23 mouse cellular contexts compared by ENCODE assay signal in genomic region chr9:65074251-65074650, GRCm38 (mm10). TPM values are rescaled to one million over a fixed set of nuclear protein-coding genes. Genes with fewer than 3 reads are reported as not detected.
DNase-seq lines count a peak whose midpoint lies in the region; ATAC-seq and TF ChIP-seq lines count a peak whose summit lies in the region.
"Had no signal": no experiment of that assay in that cellular context is flagged by ENCODE, and none has a peak within 500 bp of the region (broad histone marks: within the 10 kb centered on the region; RNA-seq: fewer than 3 reads in every experiment).

No protein-coding gene starts in this region.

- H3K79me2 ChIP-seq in CH12.LX (replicated peaks; ENCODE audit: control insufficient read depth, extremely low read depth, insufficient read depth, poor library complexity, severe bottlenecking) = no peaks in the 10 kb centered on the region

- no peak for ATAC-seq in liver, embryonic 15.5 days (ENCODE audit: insufficient read depth)
- ATAC-seq in liver, embryonic 12.5 days = no peak
- no peak for ATAC-seq in forebrain, embryonic 12.5 days (ENCODE audit: low FRiP score)
- ATAC-seq: activated CD4-positive, CD25-positive, alpha-beta regulatory T cell, adult 4 months; forebrain, postnatal 0 days; hindbrain, embryonic 16.5 days; intestine, embryonic 15.5 days had no signal

- peak; percentile 25 for DNase-seq in CH12.LX (ENCODE audit: extremely low read depth)
- DNase-seq in splenic B cell, adult 2 months (ENCODE audit: low read depth, low spot score) = peak; percentile 30
- peak; percentile 37 for DNase-seq in thymus, postnatal 25 days
- DNase-seq in right cerebral cortex, postnatal 14 days = no peak
- DNase-seq in gastrocnemius, adult 8-10 months (ENCODE audit: low spot score in 2 of 2) = no peak
- DNase-seq: adrenal gland, adult 8-10 months; cerebellum, adult 8-10 months; forebrain, postnatal 0 days; kidney, postnatal 25 days had no signal

- H3K9me3 ChIP-seq in liver, embryonic 15.5 days (replicated peaks) = no peaks in the 10 kb centered on the region
- H3K9me3 ChIP-seq in liver, embryonic 12.5 days (replicated peaks) = no peaks in the 10 kb centered on the region
- no peaks in the 10 kb centered on the region for H3K9me3 ChIP-seq in CH12.LX (replicated peaks; ENCODE audit: low read length)
- no peaks in the 10 kb centered on the region for H3K9me3 ChIP-seq in forebrain, embryonic 12.5 days
- H3K9me3 ChIP-seq: embryonic facial prominence, embryonic 15.5 days; hindbrain, embryonic 10.5 days; intestine, embryonic 15.5 days; limb, embryonic 10.5 days; stomach, embryonic 15.5 days had no signal

- no peak for TF ChIP-seq RAD21 in CH12.LX (IDR thresholded peaks at IDR 0.05; ENCODE audit: low read depth, low read length)

- WGBS in liver, embryonic 15.5 days (ENCODE audit: insufficient replicate concordance) = 69% methylated on average over 15 of the region's 15 CpGs
- 73% methylated on average over 15 of the region's 15 CpGs for WGBS in liver, embryonic 12.5 days (ENCODE audit: insufficient replicate concordance)
- WGBS in forebrain, embryonic 12.5 days = 90% methylated on average over 15 of the region's 15 CpGs

- H3K27ac ChIP-seq in liver, embryonic 15.5 days (replicated peaks) = 0 out of 2 replicates have a peak overlapping the region, but pooled peaks have one; percentile 51
- H3K27ac ChIP-seq in liver, embryonic 12.5 days = no peak overlapping the region
- H3K27ac ChIP-seq in CH12.LX (ENCODE audit: insufficient read depth, low read depth) = peak overlapping the region; percentile 31; the same call in 1 of the 2 replicates
- no peak overlapping the region for H3K27ac ChIP-seq in forebrain, embryonic 12.5 days
- H3K27ac ChIP-seq: embryonic facial prominence, embryonic 15.5 days; hindbrain, embryonic 10.5 days; intestine, embryonic 15.5 days; layer of hippocampus, adult 2 months; limb, embryonic 10.5 days; stomach, embryonic 15.5 days had no signal

- no peaks in the 10 kb centered on the region for H3K27me3 ChIP-seq in liver, embryonic 15.5 days
- no peaks in the 10 kb centered on the region for H3K27me3 ChIP-seq in liver, embryonic 12.5 days (replicated peaks)
- H3K27me3 ChIP-seq in CH12.LX (replicated peaks) = no peaks in the 10 kb centered on the region
- no peaks in the 10 kb centered on the region for H3K27me3 ChIP-seq in splenic B cell, adult 2 months (ENCODE audit: control insufficient read depth, insufficient read depth, low read length, poor library complexity, severe bottlenecking)
- H3K27me3 ChIP-seq in forebrain, embryonic 12.5 days = no peaks in the 10 kb centered on the region
- H3K27me3 ChIP-seq: embryonic facial prominence, embryonic 15.5 days; intestine, embryonic 15.5 days; stomach, embryonic 15.5 days had no signal

- dilution Hi-C loops in CH12.LX (cut with MboI; ENCODE audit: extremely low pct_ligation_motif_present, extremely low pct_unique_long_range_greater_than_20kb, low sequenced_read_pairs) = no loop called here

- in situ Hi-C loops in CH12.LX (cut with MboI; ENCODE audit: low pct_ligation_motif_present, low pct_unique_long_range_greater_than_20kb, low sequenced_read_pairs) = no loop called here

- H3K4me2 ChIP-seq in liver, embryonic 15.5 days = no peak overlapping the region
- no peak overlapping the region for H3K4me2 ChIP-seq in liver, embryonic 12.5 days
- H3K4me2 ChIP-seq in CH12.LX (ENCODE audit: insufficient read depth, low read depth, poor library complexity, severe bottlenecking) = no peak overlapping the region
- no peak overlapping the region for H3K4me2 ChIP-seq in forebrain, embryonic 12.5 days
- H3K4me2 ChIP-seq: embryonic facial prominence, embryonic 15.5 days; heart, embryonic 11.5 days; intestine, embryonic 15.5 days; midbrain, embryonic 11.5 days; stomach, embryonic 15.5 days had no signal

- no peak for TF ChIP-seq POLR2A in CH12.LX (IDR thresholded peaks at IDR 0.05; ENCODE audit: low read depth, low read length)

- no peak overlapping the region for H3K9ac ChIP-seq in liver, embryonic 15.5 days
- no peak overlapping the region for H3K9ac ChIP-seq in liver, embryonic 12.5 days
- no peak overlapping the region for H3K9ac ChIP-seq in CH12.LX (ENCODE audit: insufficient read depth, low read depth)
- H3K9ac ChIP-seq in forebrain, embryonic 12.5 days = no peak overlapping the region
- H3K9ac ChIP-seq: embryonic facial prominence, embryonic 15.5 days; forebrain, postnatal 0 days; intestine, embryonic 15.5 days; stomach, embryonic 15.5 days had no signal

- no peak for TF ChIP-seq EP300 in CH12.LX (IDR thresholded peaks at IDR 0.05; ENCODE audit: low read length)

- no peak for TF ChIP-seq CTCF in CH12.LX (conservative IDR thresholded peaks at IDR 0.05 in 1 of 2, IDR thresholded peaks at IDR 0.05 in 1 of 2; ENCODE audit: low read depth in 2 of 2, low read length in 2 of 2)

- H3K4me3 ChIP-seq in liver, embryonic 15.5 days (replicated peaks) = no peak overlapping the region
- H3K4me3 ChIP-seq in liver, embryonic 12.5 days = no peak overlapping the region
- H3K4me3 ChIP-seq in CH12.LX (replicated peaks in 1 of 3; ENCODE audit: low read depth in 2 of 3, low read length in 2 of 3, poor library complexity in 1 of 3) = no peak overlapping the region
- no peak overlapping the region for H3K4me3 ChIP-seq in forebrain, embryonic 12.5 days (replicated peaks)
- H3K4me3 ChIP-seq: embryonic facial prominence, embryonic 15.5 days; hindbrain, embryonic 10.5 days; intestine, embryonic 15.5 days; layer of hippocampus, adult 2 months; limb, embryonic 10.5 days; stomach, embryonic 15.5 days had no signal

- peaks cover 92% of the 10 kb centered on the region for H3K36me3 ChIP-seq in liver, embryonic 15.5 days (replicated peaks)
- peaks cover 99% of the 10 kb centered on the region for H3K36me3 ChIP-seq in liver, embryonic 12.5 days
- H3K36me3 ChIP-seq in CH12.LX (replicated peaks in 1 of 2; ENCODE audit: control insufficient read depth in 1 of 2, insufficient read depth in 1 of 2, low read length in 1 of 2) = peaks cover 42 to 67% of the 10 kb centered on the region in 2 experiments
- H3K36me3 ChIP-seq in splenic B cell, adult 2 months (ENCODE audit: control insufficient read depth, insufficient read depth, low read length, poor library complexity, severe bottlenecking) = peaks cover 3% of the 10 kb centered on the region
- H3K36me3 ChIP-seq in forebrain, embryonic 12.5 days (replicated peaks) = peaks cover 65% of the 10 kb centered on the region

- H3K4me1 ChIP-seq in liver, embryonic 15.5 days (replicated peaks) = peaks cover 41% of the 10 kb centered on the region
- H3K4me1 ChIP-seq in liver, embryonic 12.5 days = peaks cover 45% of the 10 kb centered on the region
- H3K4me1 ChIP-seq in CH12.LX (ENCODE audit: control insufficient read depth in 1 of 2, insufficient read depth in 2 of 2) = peaks cover 7 to 56% of the 10 kb centered on the region in 2 experiments; a peak in 3 of 4 replicates
- no peaks in the 10 kb centered on the region for H3K4me1 ChIP-seq in forebrain, embryonic 12.5 days
- H3K4me1 ChIP-seq: embryonic facial prominence, embryonic 15.5 days; hindbrain, embryonic 10.5 days; intestine, embryonic 15.5 days; limb, embryonic 10.5 days; stomach, embryonic 15.5 days had no signal

TF ChIP-seq in CH12.LX, 34 proteins besides CTCF, POLR2A, EP300 and RAD21:
- TF ChIP-seq BHLHE40 (IDR thresholded peaks at IDR 0.05; ENCODE audit: low read depth, low read length) (no peak), SMC3 (IDR thresholded peaks at IDR 0.05; ENCODE audit: low read depth, low read length) (no peak), USF2 (conservative IDR thresholded peaks at IDR 0.05; ENCODE audit: low read depth, low read length) (no peak), GABPA (IDR thresholded peaks at IDR 0.05; ENCODE audit: insufficient replicate concordance, low read depth, low read length) (no peak), ZNF384 (IDR thresholded peaks at IDR 0.05; ENCODE audit: low read depth, low read length) (no peak), JUND (conservative IDR thresholded peaks at IDR 0.05; ENCODE audit: low read depth, low read length) (no peak), ETS1 (conservative IDR thresholded peaks at IDR 0.05; ENCODE audit: low read depth, low read length) (no peak), NRF1 (IDR thresholded peaks at IDR 0.05; ENCODE audit: low read depth, low read length) (no peak), NELFE (IDR thresholded peaks at IDR 0.05; ENCODE audit: low read depth, low read length) (no peak), MAZ (IDR thresholded peaks at IDR 0.05; ENCODE audit: low read depth, low read length) (no peak), ZMIZ1 (IDR thresholded peaks at IDR 0.05; ENCODE audit: low read depth, low read length) (no peak)

RNA-seq across cellular contexts. Expression of gene Igdcc4, which starts 27.0 kb away (rescaled TPM):
- polyA plus RNA-seq in liver, embryonic 15.5 days (2015; fragmentation: Nextera tagmentation; extraction: Ambion mirVana) = 6.3 and 8.1 TPM in 2 replicates
- 5.6 and 6.3 TPM in 2 replicates for polyA plus RNA-seq in liver, embryonic 12.5 days (2016; fragmentation: Nextera tagmentation; extraction: Ambion mirVana)
- total RNA-seq in CH12.LX (2012; rRNA removed) (0.04 and 0.13 TPM in 2 replicates), CH12.LX (2014; rRNA removed) (not detected in 2 replicates)
- 0.11 and 0.23 TPM in 2 replicates for polyA plus RNA-seq in CH12.LX (2012; ENCODE audit: insufficient read length, low read depth)
- total RNA-seq in gastrocnemius, adult 8-10 months (2022) = 10 to 100 TPM; 28.1 to 32.6 (median 30.4) TPM
- polyA plus RNA-seq in forebrain, embryonic 12.5 days (2016; fragmentation: Nextera tagmentation; extraction: Ambion mirVana) = 14.1 and 14.4 TPM in 2 replicates
- total RNA-seq: neutrophil, adult 5-6 weeks had no signal

RNA-seq across cellular contexts. Expression of gene Dpp8, which starts 42.0 kb away (rescaled TPM):
- 17.7 and 19.2 TPM in 2 replicates for polyA plus RNA-seq in liver, embryonic 15.5 days (2015; fragmentation: Nextera tagmentation; extraction: Ambion mirVana)
- 31.4 and 32.8 TPM in 2 replicates for polyA plus RNA-seq in liver, embryonic 12.5 days (2016; fragmentation: Nextera tagmentation; extraction: Ambion mirVana)
- total RNA-seq in CH12.LX (2012; rRNA removed) (35.3 and 36.0 TPM in 2 replicates), CH12.LX (2014; rRNA removed) (39.9 and 44.0 TPM in 2 replicates)
- polyA plus RNA-seq in CH12.LX (2012; ENCODE audit: insufficient read length, low read depth) = 41.8 and 53.2 TPM in 2 replicates
- 100 to 1,000 TPM in 3 of 4 experiments, 10 to 100 TPM in 1; 96.7 to 118 (median 110) TPM for total RNA-seq in gastrocnemius, adult 8-10 months (2022)
- 57.8 and 60.7 TPM in 2 replicates for polyA plus RNA-seq in forebrain, embryonic 12.5 days (2016; fragmentation: Nextera tagmentation; extraction: Ambion mirVana)

RNA-seq across cellular contexts. Expression of gene Hacd3, which starts 52.8 kb away (rescaled TPM):
- polyA plus RNA-seq in liver, embryonic 15.5 days (2015; fragmentation: Nextera tagmentation; extraction: Ambion mirVana) = 51.2 and 56.1 TPM in 2 replicates
- polyA plus RNA-seq in liver, embryonic 12.5 days (2016; fragmentation: Nextera tagmentation; extraction: Ambion mirVana) = 68.3 and 71.9 TPM in 2 replicates
- total RNA-seq in CH12.LX (2012; rRNA removed) (30.4 and 36.5 TPM in 2 replicates), CH12.LX (2014; rRNA removed) (68.7 and 72.7 TPM in 2 replicates)
- polyA plus RNA-seq in CH12.LX (2012; ENCODE audit: insufficient read length, low read depth) = 36.9 and 41.5 TPM in 2 replicates
- 10 to 100 TPM in 2 of 4 experiments, 1 to 10 TPM in 2; 6.3 to 11.2 (median 10.0) TPM for total RNA-seq in gastrocnemius, adult 8-10 months (2022)
- polyA plus RNA-seq in forebrain, embryonic 12.5 days (2016; fragmentation: Nextera tagmentation; extraction: Ambion mirVana) = 138 and 140 TPM in 2 replicates

Comparison
In these comparisons a context has a peak if more than half of its experiments do, and no peak if none do; other contexts are left out.
1. H3K27ac ChIP-seq: peak in liver, embryonic 15.5 days (single experiment) and CH12.LX (single experiment); none in liver, embryonic 12.5 days (single experiment) and forebrain, embryonic 12.5 days (single experiment).
2. DNase-seq: peak in CH12.LX (single experiment), splenic B cell, adult 2 months (single experiment) and thymus, postnatal 25 days (single experiment); none in right cerebral cortex, postnatal 14 days (single experiment) and gastrocnemius, adult 8-10 months (0 of 2).